Mouse (Mus musculus) forebrain, embryonic 10.5 days (tissue): ENCODE results near the gene Jmjd1c. TPM values are rescaled to one million over a fixed set of nuclear protein-coding genes. Genes with fewer than 3 reads are reported as not detected.

Experiments used
- DNase-seq: peaks from one replicate; pipeline ENCODE4 v3.0.0-alpha.2; 2017; ENCODE audit warnings: low spot score; ENCODE audit errors: extremely low spot score
- H3K27ac ChIP-seq: fragments of 300-500 bp; sonication (generic); 2 replicates; pipeline ENCODE4 v1.5.1; 2016; ENCODE audit warnings: mild to moderate bottlenecking
- H3K27me3 ChIP-seq: fragments of 300-500 bp; sonication (generic); 2 replicates; pipeline ENCODE4 v1.6.1; 2016; ENCODE audit warnings: mild to moderate bottlenecking; ENCODE audit not compliant: poor library complexity, severe bottlenecking
- H3K36me3 ChIP-seq: fragments of 300-500 bp; sonication (generic); replicated peaks from 2 replicates; pipeline ENCODE4 v1.6.1; 2016; ENCODE audit warnings: mild to moderate bottlenecking, moderate library complexity
- H3K4me1 ChIP-seq: fragments of 300-500 bp; sonication (generic); 2 replicates; pipeline ENCODE4 v1.6.1; 2016
- H3K4me3 ChIP-seq: fragments of 300-500 bp; sonication (generic); 2 replicates; pipeline ENCODE4 v1.5.1; 2016; ENCODE audit warnings: mild to moderate bottlenecking, moderate library complexity
- H3K9me3 ChIP-seq: fragments of 300-500 bp; sonication (generic); 2 replicates; pipeline ENCODE4 v1.6.1; 2016; ENCODE audit warnings: mild to moderate bottlenecking, moderate library complexity
- WGBS: fragments of 180-500 bp; shearing (Covaris S2); methylation state at CpG from one replicate; pipeline ENCODE4 v1.1.7; 2016; 5-methylcytosine and 5-hydroxymethylcytosine counted together
- polyA plus RNA-seq: library from polyadenylated mRNA; unstranded; fragments of >200 nt; fragmentation: Nextera tagmentation; extraction: Ambion mirVana; gene quantifications from 2 replicates; pipeline ENCODE4 v1.2.1, GENCODE M21; 2016

Gene Jmjd1c
- polyA plus RNA-seq, 1 experiment from 2014 or later: 29.7 TPM

DNA sequence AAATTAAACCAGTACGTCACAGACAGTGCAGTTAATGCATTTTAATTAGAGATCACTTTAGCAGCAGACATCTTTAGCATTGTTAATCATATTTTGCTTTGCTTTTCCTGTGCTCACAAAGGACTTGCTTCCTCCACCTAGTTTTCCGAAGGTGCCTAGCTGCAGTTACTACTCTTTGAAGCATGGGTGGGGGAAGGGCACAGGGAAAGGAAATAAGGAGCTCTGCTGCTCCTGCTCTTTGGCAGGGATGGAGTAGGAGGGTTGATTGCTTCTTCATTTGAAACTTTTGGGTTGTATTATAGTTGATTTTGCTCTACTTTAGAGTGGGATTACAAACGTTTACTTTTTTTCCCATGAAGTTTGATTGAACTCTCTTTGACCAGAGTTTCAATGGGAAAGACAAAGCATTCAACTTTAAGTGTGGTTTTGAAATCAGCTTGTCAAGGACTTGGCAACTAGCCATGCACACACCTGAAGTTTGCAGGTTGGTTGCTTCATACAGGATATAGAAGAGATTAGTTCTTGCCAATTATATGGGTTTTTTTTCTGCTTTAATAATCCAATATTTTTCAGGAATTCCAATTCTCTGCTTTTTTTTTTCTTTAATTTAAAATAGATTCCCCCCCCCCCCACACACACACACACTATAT, 97.2 kb downstream of the Jmjd1c start:
- H3K4me1 ChIP-seq: peaks cover 10% of the 10 kb centered on the region
- no peak for DNase-seq
- 79% methylated on average over 3 of the region's 3 CpGs for WGBS
- H3K27ac ChIP-seq: no peak overlapping the region
- no peak overlapping the region for H3K4me3 ChIP-seq
- H3K9me3 ChIP-seq: no peaks in the 10 kb centered on the region; the same call in 1 of the 2 replicates
- H3K36me3 ChIP-seq: peaks cover 43% of the 10 kb centered on the region
- no peaks in the 10 kb centered on the region for H3K27me3 ChIP-seq

DNA sequence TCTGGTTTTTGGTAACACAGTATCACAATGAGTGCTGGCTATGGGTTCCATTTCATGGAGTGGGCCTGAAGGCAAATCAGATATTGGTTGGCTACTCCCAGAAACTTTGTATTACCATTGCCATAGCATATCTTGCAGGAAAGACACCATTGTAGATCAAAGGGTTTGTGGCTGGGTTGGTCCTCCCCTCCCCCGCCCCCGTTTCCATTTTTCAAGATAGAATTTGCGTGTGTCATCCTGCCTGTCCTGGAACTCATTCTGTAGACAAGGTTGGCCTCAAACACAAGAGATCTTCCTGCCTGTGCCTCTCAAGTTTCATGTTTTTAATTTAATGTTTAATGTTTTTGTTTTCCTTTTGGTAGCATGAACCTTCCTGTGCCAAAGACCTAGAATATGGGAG, 98.1 kb downstream of the Jmjd1c start:
- WGBS: 94% methylated on average over 3 of the region's 3 CpGs
- H3K4me1 ChIP-seq: peaks cover 2% of the 10 kb centered on the region
- H3K9me3 ChIP-seq: no peaks in the 10 kb centered on the region; the same call in 1 of the 2 replicates
- H3K27ac ChIP-seq: no peak overlapping the region
- H3K36me3 ChIP-seq: peaks cover 43% of the 10 kb centered on the region
- no peak overlapping the region for H3K4me3 ChIP-seq
- DNase-seq: no peak
- no peaks in the 10 kb centered on the region for H3K27me3 ChIP-seq

DNA sequence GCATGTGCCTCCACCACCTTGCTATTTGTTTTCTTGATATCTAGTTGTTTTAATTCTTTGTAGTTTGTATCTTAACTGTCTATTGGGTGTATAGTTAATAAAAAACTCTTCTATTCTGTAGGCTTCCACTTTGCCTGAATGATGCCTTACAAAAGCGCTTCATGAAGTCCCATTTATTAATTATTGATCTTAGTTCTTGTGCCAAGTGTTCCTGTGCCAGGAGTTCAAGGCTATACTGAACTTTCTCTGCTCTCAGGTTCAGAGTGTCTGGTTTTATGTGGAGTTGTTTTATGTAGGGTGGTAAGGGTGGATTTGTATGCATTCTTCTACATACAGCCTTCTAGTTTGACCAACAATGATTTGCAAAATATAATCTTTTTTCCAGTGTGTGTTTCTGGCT, 99.7 kb downstream of the Jmjd1c start:
- Histone ChIP-seq H3K27me3 (no peaks in the 10 kb centered on the region), H3K4me3 (no peak overlapping the region), H3K27ac (no peak overlapping the region), H3K9me3 (no peaks in the 10 kb centered on the region; the same call in 1 of the 2 replicates), H3K4me1 (peaks cover 1% of the 10 kb centered on the region), H3K36me3 (peaks cover 40% of the 10 kb centered on the region)
- WGBS: 93% methylated on average over 1 of the region's 1 CpGs
- DNase-seq: no peak

- no peak for DNase-seq
- Histone ChIP-seq H3K4me1 (peaks cover 4% of the 10 kb centered on the region), H3K27me3 (no peaks in the 10 kb centered on the region), H3K36me3 (peaks cover 25% of the 10 kb centered on the region), H3K4me3 (no peak overlapping the region), H3K9me3 (no peaks in the 10 kb centered on the region; the same call in 1 of the 2 replicates), H3K27ac (no peak overlapping the region)
- WGBS: 86% methylated on average over 4 of the region's 4 CpGs
These were observed 101.3 kb downstream of the Jmjd1c start for GRCm38 (mm10) chr10:67197186-67197585.

DNA sequence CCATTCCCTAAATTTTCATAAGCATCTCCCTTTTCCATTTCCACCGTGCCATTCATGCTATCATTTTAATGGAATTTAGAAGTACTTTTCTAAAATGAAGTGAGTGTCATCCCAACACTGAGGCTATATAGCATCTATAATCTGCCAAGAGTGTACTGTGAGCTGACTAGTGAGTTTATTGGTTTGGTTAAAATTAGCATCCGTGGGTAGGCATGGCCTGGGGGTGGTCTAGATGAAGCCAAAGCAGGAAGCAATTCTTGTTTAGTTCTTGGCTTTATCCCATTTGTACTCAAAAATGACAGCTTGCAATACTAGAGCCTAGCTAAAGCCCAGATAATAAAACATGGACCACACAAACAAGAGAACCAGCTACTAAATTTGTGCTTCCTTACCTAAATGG, 101.9 kb downstream of the Jmjd1c start:
- H3K4me1 ChIP-seq: peaks cover 4% of the 10 kb centered on the region
- H3K27ac ChIP-seq: no peak overlapping the region
- no peaks in the 10 kb centered on the region for H3K27me3 ChIP-seq
- no peak for DNase-seq
- no peaks in the 10 kb centered on the region for H3K9me3 ChIP-seq
- H3K4me3 ChIP-seq: no peak overlapping the region
- 93% methylated on average over 2 of the region's 2 CpGs for WGBS
- peaks cover 19% of the 10 kb centered on the region for H3K36me3 ChIP-seq

GRCm38 (mm10) chr10:67201769-67202168, 105.8 kb downstream of the Jmjd1c start:
- Histone ChIP-seq H3K4me1 (peaks cover 9% of the 10 kb centered on the region), H3K27ac (no peak overlapping the region), H3K36me3 (peaks cover 3% of the 10 kb centered on the region; the same call in 1 of the 2 replicates), H3K27me3 (no peaks in the 10 kb centered on the region), H3K4me3 (no peak overlapping the region), H3K9me3 (no peaks in the 10 kb centered on the region)
- no peak for DNase-seq

DNA sequence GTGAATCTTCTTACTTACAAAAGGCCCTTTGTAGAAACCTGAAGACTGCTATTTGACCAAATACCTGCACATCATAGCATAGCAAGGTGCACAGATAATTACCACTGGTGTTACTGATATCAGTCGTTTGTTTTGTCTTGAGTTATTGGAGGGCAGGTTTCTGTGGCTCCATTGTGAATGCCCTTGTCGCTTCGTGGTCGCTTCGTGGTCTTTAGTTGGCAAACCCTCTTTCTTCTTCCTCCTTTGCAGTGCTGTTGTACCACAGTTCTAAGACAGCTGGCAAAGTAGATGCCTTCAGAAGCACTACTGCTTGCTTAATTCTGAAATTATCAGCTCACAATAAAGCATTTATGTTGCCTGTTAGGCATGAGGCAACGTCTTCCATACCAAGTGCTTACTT, 106.5 kb downstream of the Jmjd1c start:
- no peaks in the 10 kb centered on the region for H3K27me3 ChIP-seq
- 91% methylated on average over 6 of the region's 6 CpGs for WGBS

DNA sequence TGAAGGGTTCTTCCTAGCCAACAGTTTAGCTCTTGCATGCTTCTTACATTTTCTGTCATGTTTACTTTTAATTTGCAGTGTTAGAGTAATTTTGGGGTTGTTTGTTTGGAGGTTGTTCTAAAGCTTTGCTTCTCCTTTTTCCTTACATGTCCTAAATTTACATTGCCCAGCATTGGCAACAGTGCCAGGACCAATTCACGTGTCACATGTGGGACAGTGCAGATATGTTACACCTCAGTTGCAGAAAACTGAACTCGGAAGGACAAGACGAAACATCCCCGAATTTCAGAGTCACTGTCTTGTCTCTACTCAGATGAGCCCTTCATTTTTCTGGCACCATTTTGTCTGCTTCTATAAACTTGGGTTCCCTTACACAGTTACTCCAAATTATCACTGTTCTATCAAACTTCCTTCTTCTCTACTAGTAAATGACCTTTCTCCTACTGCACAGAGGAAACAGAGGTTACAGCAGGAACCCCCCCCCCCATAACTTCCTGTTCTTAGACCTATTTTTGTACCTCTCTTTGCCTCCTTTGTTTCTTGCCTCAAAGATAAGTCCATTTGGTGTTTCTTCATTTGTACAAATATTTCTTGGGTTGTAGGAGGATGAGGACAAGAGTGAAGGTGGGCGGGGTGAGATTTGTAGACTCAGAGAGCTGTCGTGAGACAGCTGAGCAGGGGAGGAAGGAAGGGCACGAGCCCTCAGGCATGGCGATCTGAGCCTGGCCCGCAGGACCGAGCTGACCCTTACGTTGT, 108.9 kb downstream of the Jmjd1c start:
- Histone ChIP-seq H3K9me3 (no peaks in the 10 kb centered on the region), H3K36me3 (peaks cover 3% of the 10 kb centered on the region; the same call in 1 of the 2 replicates), H3K27me3 (no peaks in the 10 kb centered on the region), H3K4me1 (peaks cover 20% of the 10 kb centered on the region), H3K27ac (no peak overlapping the region), H3K4me3 (no peak overlapping the region)
- no peak for DNase-seq
- WGBS: 88% methylated on average over 11 of the region's 11 CpGs

More for the DNA sequence above, 106.5 kb downstream of the Jmjd1c start:
- Histone ChIP-seq H3K36me3 (peaks cover 3% of the 10 kb centered on the region; the same call in 1 of the 2 replicates), H3K27ac (no peak overlapping the region), H3K4me1 (peaks cover 11% of the 10 kb centered on the region), H3K9me3 (no peaks in the 10 kb centered on the region), H3K4me3 (no peak overlapping the region)
- DNase-seq: no peak

DNA sequence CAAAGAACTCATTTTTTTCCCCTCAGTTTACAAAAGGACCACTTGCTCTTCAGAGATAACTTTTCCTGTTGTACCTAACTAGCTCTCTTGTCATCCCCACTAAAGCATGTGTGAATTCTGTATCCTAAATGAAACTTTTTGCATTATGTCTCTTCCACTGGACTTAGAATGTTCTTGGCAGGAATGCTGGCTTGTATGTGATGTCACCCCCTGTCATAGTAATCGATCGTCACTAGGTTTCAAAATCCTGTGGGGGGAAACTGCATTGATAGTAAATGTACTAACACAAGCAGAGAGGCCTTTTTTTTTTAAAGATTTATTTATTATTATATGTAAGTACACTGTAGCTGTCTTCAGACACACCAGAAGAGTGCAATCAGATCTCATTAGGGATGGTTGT, 112.0 kb downstream of the Jmjd1c start:
- DNase-seq: no peak
- H3K27me3 ChIP-seq: no peaks in the 10 kb centered on the region
- no peak overlapping the region for H3K4me3 ChIP-seq
- no peaks in the 10 kb centered on the region for H3K9me3 ChIP-seq
- H3K36me3 ChIP-seq: peaks cover 10% of the 10 kb centered on the region; the same call in 1 of the 2 replicates
- H3K4me1 ChIP-seq: peaks cover 16% of the 10 kb centered on the region
- 89% methylated on average over 2 of the region's 2 CpGs for WGBS
- no peak overlapping the region for H3K27ac ChIP-seq

GRCm38 (mm10) chr10:67209916-67210675, 114.2 kb downstream of the Jmjd1c start:
- 85% methylated on average over 4 of the region's 4 CpGs for WGBS
- no peak overlapping the region for H3K4me3 ChIP-seq
- H3K36me3 ChIP-seq: peaks cover 10% of the 10 kb centered on the region; the same call in 1 of the 2 replicates

DNA sequence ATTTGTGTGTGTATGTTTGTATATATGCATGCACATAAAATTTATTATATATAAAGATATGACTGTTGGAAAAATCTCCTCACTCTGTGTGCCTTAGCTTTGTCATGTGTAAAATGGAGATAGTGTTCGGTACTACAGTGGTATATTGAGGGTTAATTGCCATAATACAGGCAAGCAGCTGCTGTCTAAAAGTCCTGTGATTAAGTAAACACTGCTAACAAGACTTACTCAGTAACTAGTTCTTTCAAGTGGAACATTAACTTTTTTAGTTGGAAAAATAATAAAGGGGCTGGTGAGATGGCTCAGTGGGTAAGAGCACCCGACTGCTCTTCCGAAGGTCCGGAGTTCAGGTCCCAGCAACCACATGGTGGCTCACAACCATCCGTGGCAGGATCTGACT, 116.1 kb downstream of the Jmjd1c start:
- whole genome bisulfite sequencing: 96% methylated on average over 5 of the region's 5 CpGs
- Histone ChIP-seq H3K36me3 (peaks cover 9% of the 10 kb centered on the region), H3K9me3 (no peaks in the 10 kb centered on the region)

More at GRCm38 (mm10) chr10:67209916-67210675, 114.2 kb downstream of the Jmjd1c start:
- Histone ChIP-seq H3K27me3 (no peaks in the 10 kb centered on the region), H3K27ac (no peak overlapping the region), H3K9me3 (no peaks in the 10 kb centered on the region), H3K4me1 (peaks cover 25% of the 10 kb centered on the region)
- no peak for DNase-seq

DNA sequence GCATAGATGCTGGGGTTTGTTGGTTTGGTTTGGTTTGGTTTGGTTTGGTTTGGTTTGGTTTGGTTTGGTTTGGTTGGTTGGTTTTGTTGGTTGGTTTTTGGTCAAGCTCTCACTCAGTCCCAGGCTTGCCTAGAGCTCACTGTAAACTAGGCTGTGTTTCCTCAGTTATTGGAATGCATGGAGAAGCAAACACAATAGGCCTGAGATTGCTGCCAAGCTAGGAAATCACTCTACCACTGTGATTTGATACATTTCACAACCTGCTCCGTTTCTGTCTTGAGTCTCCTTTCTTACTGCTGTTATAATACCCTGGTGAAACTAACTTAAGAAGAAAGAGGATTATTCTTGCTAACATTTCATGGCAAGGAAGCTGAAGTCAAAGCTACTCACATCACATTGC, 117.8 kb downstream of the Jmjd1c start:
- H3K9me3 ChIP-seq: no peaks in the 10 kb centered on the region
- DNase-seq: no peak
- 82% methylated on average over 1 of the region's 1 CpGs for WGBS
- H3K27me3 ChIP-seq: no peaks in the 10 kb centered on the region
- peaks cover 21% of the 10 kb centered on the region for H3K36me3 ChIP-seq
- no peak overlapping the region for H3K4me3 ChIP-seq
- H3K27ac ChIP-seq: no peak overlapping the region
- H3K4me1 ChIP-seq: peaks cover 9% of the 10 kb centered on the region

More for the DNA sequence above, 116.1 kb downstream of the Jmjd1c start:
- Histone ChIP-seq H3K27ac (no peak overlapping the region), H3K4me1 (peaks cover 20% of the 10 kb centered on the region), H3K4me3 (no peak overlapping the region), H3K27me3 (no peaks in the 10 kb centered on the region)
- DNase-seq: no peak
